Mouse (Mus musculus): Measurements from ENCODE around the gene Olfr1163. TPM values are rescaled to one million over a fixed set of nuclear protein-coding genes. Genes with fewer than 3 reads are reported as not detected.
"Not testable (repeated sequence)": the region's sequence is repeated elsewhere in the genome, so short reads cannot be mapped to it uniquely, and the experiment has no call there.

Olfr1163 gene
- not detected for total RNA-seq (2021)
- long read RNA-seq, experiment 1 = 0 reads
- long read RNA-seq, experiment 2 = 0 reads

GRCm38 (mm10) chr2:88071730-88072129, at the start of gene Olfr1163:
TSS of gene Olfr1163 (minus strand) at chr2:88071830.
- no peak for DNase-seq (ENCODE audit: low spot score in 2 of 2)

DNA sequence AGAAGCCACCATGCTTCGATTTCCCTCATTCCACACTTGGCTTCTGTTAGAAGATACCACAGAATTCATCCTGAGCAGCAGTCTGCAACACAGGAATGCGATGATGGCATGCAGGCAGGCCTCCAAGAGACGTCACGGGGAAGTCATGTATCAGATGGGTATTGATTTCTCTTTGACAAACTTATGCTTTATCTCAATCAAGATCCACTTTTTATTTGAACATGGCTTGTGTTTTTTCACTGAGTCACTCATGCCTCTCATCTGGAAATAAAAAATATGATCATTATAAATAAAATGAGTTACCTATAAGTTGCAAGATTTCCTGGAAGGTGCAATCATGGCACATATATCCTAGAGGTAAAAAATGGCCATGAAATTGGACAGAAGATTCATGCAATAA, 22.2 kb upstream of the Olfr1163 start, which contains the start of gene Olfr1164:
Gene Olfr1164 (minus strand): TSS at position 101 of the 400 bp plus-strand sequence.
- no peak for DNase-seq (ENCODE audit: low spot score in 2 of 2)

DNA sequence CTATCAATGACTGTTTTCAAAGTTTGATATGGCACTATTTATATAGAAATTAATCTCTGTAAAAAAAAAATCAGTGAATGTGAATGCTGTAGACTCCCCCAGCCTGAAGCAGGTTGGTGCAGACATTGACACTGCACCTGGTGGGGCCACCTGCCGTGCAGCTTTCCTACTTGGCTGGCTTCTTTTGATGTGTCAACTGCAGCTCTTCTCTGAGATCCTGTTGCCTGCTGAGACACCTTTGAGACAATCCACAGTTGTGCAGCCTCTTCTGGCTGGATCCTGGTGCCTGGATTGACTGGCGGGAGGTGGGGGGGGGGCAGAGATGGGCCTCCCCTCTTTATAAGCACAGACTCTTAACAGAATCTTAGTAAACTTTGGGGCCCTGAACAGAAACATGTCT, 8.0 kb downstream of the Olfr1163 start:
- no peak for DNase-seq (ENCODE audit: low spot score in 2 of 2)

GRCm38 (mm10) chr2:88051029-88051428, 20.6 kb downstream of the Olfr1163 start, which contains the start of gene Olfr1162:
TSS of gene Olfr1162 (minus strand) at chr2:88051129.
- DNase-seq (ENCODE audit: low spot score in 2 of 2) = no peak

- DNase-seq (ENCODE audit: low spot score in 2 of 2) = no peak
These were observed 34.0 kb downstream of the Olfr1163 start, which contains the start of gene Olfr73 for GRCm38 (mm10) chr2:88037599-88037998. TSS of gene Olfr73 (minus strand) at chr2:88037699.

DNA sequence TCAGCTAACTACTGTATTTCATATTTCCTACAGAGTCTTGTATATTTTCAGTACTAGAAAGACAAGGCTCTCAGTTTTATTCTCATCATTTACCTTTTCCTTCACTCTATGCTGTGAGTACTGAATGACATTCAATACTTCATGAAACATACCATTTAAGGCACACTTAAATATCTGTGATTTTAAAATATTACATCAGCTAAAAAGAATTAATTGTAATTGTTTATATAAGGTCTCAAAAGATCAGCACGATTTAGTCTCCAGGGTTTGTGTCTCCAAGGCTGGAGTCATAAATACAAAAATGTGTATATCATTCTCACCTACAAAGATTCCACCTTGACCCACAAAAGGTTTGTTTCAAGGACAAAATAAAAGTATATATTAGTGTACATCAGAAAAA, 49.2 kb downstream of the Olfr1163 start, which contains the start of gene Olfr1161:
Gene Olfr1161 (plus strand): TSS at position 301 of the 400 bp plus-strand sequence.
- not testable (repeated sequence) for DNase-seq (ENCODE audit: low spot score in 2 of 2)

Other genes with a start within 250 kb of the Olfr1163 start
- gene Olfr1148, start 241.3 kb downstream of the Olfr1163 start, total RNA-seq (2021) = not detected
- gene Olfr1150-ps1, start 227.8 kb downstream of the Olfr1163 start, total RNA-seq (2021) = not detected
- gene Olfr1151, start 216.0 kb downstream of the Olfr1163 start, total RNA-seq (2021) = not detected
- not detected for gene Olfr1152, start 205.3 kb downstream of the Olfr1163 start, total RNA-seq (2021)
- gene Olfr1153, start 176.9 kb downstream of the Olfr1163 start, total RNA-seq (2021) = not detected
- gene Olfr1154, start 166.7 kb downstream of the Olfr1163 start, total RNA-seq (2021) = not detected
- not detected for gene Olfr1155, start 126.7 kb downstream of the Olfr1163 start, total RNA-seq (2021)
- gene Olfr1156, start 118.7 kb downstream of the Olfr1163 start, total RNA-seq (2021) = not detected
- gene Olfr1157, start 103.5 kb downstream of the Olfr1163 start, total RNA-seq (2021) = not detected
- gene Olfr74, start 97.2 kb downstream of the Olfr1163 start, total RNA-seq (2021) = not detected
- not detected for gene Olfr1158, start 81.7 kb downstream of the Olfr1163 start, total RNA-seq (2021)
- gene Olfr1160, start 63.6 kb downstream of the Olfr1163 start, total RNA-seq (2021) = not detected
- not detected for gene Olfr1161, start 49.1 kb downstream of the Olfr1163 start, total RNA-seq (2021)
- not detected for gene Olfr73, start 34.1 kb downstream of the Olfr1163 start, total RNA-seq (2021)
- gene Olfr1162, start 20.7 kb downstream of the Olfr1163 start, total RNA-seq (2021) = not detected
- not detected for gene Olfr1164, start 22.1 kb upstream of the Olfr1163 start, total RNA-seq (2021)
- not detected for gene Olfr1166, start 56.4 kb upstream of the Olfr1163 start, total RNA-seq (2021)
- gene Olfr1167, start 83.4 kb upstream of the Olfr1163 start, total RNA-seq (2021) = not detected
- not detected for gene Olfr1168, start 110.0 kb upstream of the Olfr1163 start, total RNA-seq (2021)
- not detected for gene Olfr1170, start 156.5 kb upstream of the Olfr1163 start, total RNA-seq (2021)
- not detected for gene Olfr1173, start 208.0 kb upstream of the Olfr1163 start, total RNA-seq (2021)
- not detected for gene Olfr1174-ps, start 243.3 kb upstream of the Olfr1163 start, total RNA-seq (2021)